In genomic region chr15:97746278-97746677, GRCm38 (mm10) we compare ENCODE assay signal across 18 mouse cellular contexts. TPM values are rescaled to one million over a fixed set of nuclear protein-coding genes. Genes with fewer than 3 reads are reported as not detected.
"Had no signal": no experiment of that assay in that cellular context is flagged by ENCODE, and none has a peak within 500 bp of the region (broad histone marks: within the 10 kb centered on the region; RNA-seq: fewer than 3 reads in every experiment).

No protein-coding gene starts in this region.

- H3K9me3 ChIP-seq: lung, embryonic 15.5 days; megakaryocyte, embryonic 14.5 days; midbrain, embryonic 10.5 days; midbrain, embryonic 13.5 days had no signal

- H3K36me3 ChIP-seq: midbrain, embryonic 10.5 days; midbrain, embryonic 13.5 days had no signal

- DNase-seq: kidney, adult 2 months; kidney, postnatal 25 days; layer of hippocampus, adult 9-11 months; layer of hippocampus, postnatal 36 days; lung, adult 18-20 months; lung, postnatal 10 days; lung, postnatal 36 days; thymus, postnatal 4 days had no signal

- H3K4me2 ChIP-seq: lung, embryonic 15.5 days; midbrain, embryonic 13.5 days had no signal

- H3K4me3 ChIP-seq: layer of hippocampus, adult 2 months; left cerebral cortex, adult 2 months; lung, embryonic 15.5 days; megakaryocyte, embryonic 14.5 days; midbrain, embryonic 10.5 days; midbrain, embryonic 13.5 days had no signal

- H3K27ac ChIP-seq: kidney, postnatal 0 days; left cerebral cortex, adult 2 months; lung, embryonic 15.5 days; midbrain, embryonic 13.5 days had no signal

- H3K9ac ChIP-seq: lung, embryonic 15.5 days; midbrain, embryonic 13.5 days had no signal

- H3K27me3 ChIP-seq: lung, embryonic 15.5 days had no signal

- ATAC-seq: intestine, postnatal 0 days; midbrain, embryonic 13.5 days had no signal

RNA-seq across cellular contexts. Expression of gene Endou, which starts 15.1 kb away (rescaled TPM):
- polyA plus RNA-seq: intestine, embryonic 14.5 days; neural tube, embryonic 14.5 days had no signal
